Mouse (Mus musculus) liver, adult 2 months (tissue): ENCODE measurements at regions not wholly inside any gene's neighbourhood (a gene's known extent, or its start where the extent isn't known, plus 50 kb on each side); places are given as distances from the start of the nearest gene placed in this dataset.

Source experiments
- DNase-seq: peaks from one replicate; pipeline ENCODE4 v3.0.0-alpha.2; 2011; ENCODE audit warnings: low read depth, low spot score; ENCODE audit errors: extremely low read depth
- H3K27ac ChIP-seq: fragments of 200-500 bp; replicated peaks from 2 replicates; pipeline ENCODE4 v1.5.1; 2012; ENCODE audit warnings: low read depth, mild to moderate bottlenecking, control low read depth, inconsistent platforms, low read length; ENCODE audit not compliant: insufficient read depth
- H3K27me3 ChIP-seq: fragments of 200-500 bp; 2 replicates; pipeline ENCODE4 v1.6.1; 2012; ENCODE audit warnings: mild to moderate bottlenecking, moderate library complexity, low read length, inconsistent platforms; ENCODE audit not compliant: control insufficient read depth, insufficient read depth
- H3K36me3 ChIP-seq: fragments of 200-500 bp; 2 replicates; pipeline ENCODE4 v1.6.1; 2012; ENCODE audit warnings: low read length, inconsistent platforms; ENCODE audit not compliant: control insufficient read depth, insufficient read depth
- H3K4me1 ChIP-seq: fragments of 200-500 bp; 2 replicates; pipeline ENCODE4 v1.6.1; 2011; ENCODE audit warnings: low read length; ENCODE audit not compliant: control insufficient read depth, insufficient read depth
- H3K4me3 ChIP-seq: fragments of 200-500 bp; 2 replicates; pipeline ENCODE4 v1.5.1; 2011; ENCODE audit warnings: low read depth, mild to moderate bottlenecking, control low read depth, low read length, moderate library complexity; ENCODE audit not compliant: insufficient read depth
- H3K79me2 ChIP-seq: fragments of 200-500 bp; 2 replicates; pipeline ENCODE4 v1.6.1; 2012; ENCODE audit warnings: inconsistent platforms, mild to moderate bottlenecking, low read length, moderate library complexity; ENCODE audit not compliant: control insufficient read depth, insufficient read depth
- H3K9ac ChIP-seq: fragments of 200-500 bp; 2 replicates; pipeline ENCODE4 v1.6.1; 2012; ENCODE audit warnings: low read depth, mild to moderate bottlenecking, control low read depth, inconsistent platforms, low read length
- CTCF ChIP-seq: fragments of 200-500 bp; IDR thresholded peaks from 2 replicates; pipeline ENCODE4 v1.5.1; 2011; ENCODE audit warnings: low read depth, low read length, control low read depth
- POLR2A ChIP-seq: fragments of 200-500 bp; IDR thresholded peaks from 2 replicates; pipeline ENCODE4 v1.6.1; 2011; ENCODE audit warnings: low read length, control low read depth; ENCODE audit not compliant: insufficient read depth; ENCODE audit errors: extremely low read depth
- WGBS: fragments of 180-500 bp; shearing (Covaris S2); methylation state at CpG from one replicate; pipeline ENCODE4 v1.1.7; 2018; 5-methylcytosine and 5-hydroxymethylcytosine counted together

DNA sequence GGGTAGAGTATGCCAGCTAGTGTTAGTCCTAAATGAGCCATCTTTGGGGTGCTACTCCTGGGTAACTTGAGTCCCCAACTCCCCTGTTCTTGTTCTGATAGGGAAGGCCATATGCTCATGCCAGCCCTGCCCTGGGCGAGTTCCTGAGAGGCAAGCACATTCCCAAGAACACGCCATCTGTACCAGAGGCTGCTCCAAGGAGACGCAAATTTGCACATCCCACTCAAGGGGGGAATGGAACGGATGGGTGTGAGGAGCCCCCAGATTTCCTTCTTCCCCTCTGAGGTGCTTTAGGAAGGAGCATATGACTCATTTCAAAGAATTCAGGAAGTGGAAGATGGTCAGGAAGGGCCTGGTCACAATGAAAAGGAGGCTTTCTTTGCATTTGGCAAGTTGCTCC lies 158.7 kb upstream of the Hs3st4 start:
- Histone ChIP-seq H3K27ac (no peak overlapping the region), H3K4me3 (no peak overlapping the region), H3K79me2 (no peaks in the 10 kb centered on the region), H3K4me1 (no peaks in the 10 kb centered on the region), H3K9ac (no peak overlapping the region), H3K27me3 (no peaks in the 10 kb centered on the region), H3K36me3 (no peaks in the 10 kb centered on the region)
- no peak for TF ChIP-seq POLR2A
- DNase-seq = no peak
- 66% methylated on average over 4 of the region's 4 CpGs for WGBS

DNA sequence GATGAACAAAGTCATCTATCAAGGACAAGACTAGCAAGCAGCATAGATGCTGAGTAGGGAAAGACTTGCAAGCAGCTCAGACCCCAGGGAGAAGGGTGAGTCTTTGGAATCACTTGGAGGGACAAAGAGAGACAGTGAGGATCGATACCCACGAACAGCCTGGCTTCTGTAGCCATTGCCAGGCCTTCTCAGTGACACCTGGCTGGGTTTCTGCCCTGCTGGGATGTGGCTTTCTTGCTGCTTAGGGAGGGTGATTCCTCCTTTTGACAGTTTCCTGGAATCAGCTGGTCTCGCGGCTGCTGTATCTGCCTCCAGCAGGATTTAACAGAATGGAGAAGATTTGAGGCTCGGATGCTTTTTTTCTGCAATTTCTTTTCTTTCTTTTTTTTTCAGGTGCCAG lies 156.3 kb upstream of the Hs3st4 start:
- no peak overlapping the region for H3K4me3 ChIP-seq
- no peaks in the 10 kb centered on the region for H3K27me3 ChIP-seq
- no peak overlapping the region for H3K27ac ChIP-seq
- no peak overlapping the region for H3K9ac ChIP-seq
- no peak for TF ChIP-seq CTCF
- no peak for TF ChIP-seq POLR2A
- no peak for DNase-seq
- no peaks in the 10 kb centered on the region for H3K79me2 ChIP-seq
- H3K36me3 ChIP-seq = no peaks in the 10 kb centered on the region
- 73% methylated on average over 5 of the region's 5 CpGs for WGBS
- no peaks in the 10 kb centered on the region for H3K4me1 ChIP-seq

DNA sequence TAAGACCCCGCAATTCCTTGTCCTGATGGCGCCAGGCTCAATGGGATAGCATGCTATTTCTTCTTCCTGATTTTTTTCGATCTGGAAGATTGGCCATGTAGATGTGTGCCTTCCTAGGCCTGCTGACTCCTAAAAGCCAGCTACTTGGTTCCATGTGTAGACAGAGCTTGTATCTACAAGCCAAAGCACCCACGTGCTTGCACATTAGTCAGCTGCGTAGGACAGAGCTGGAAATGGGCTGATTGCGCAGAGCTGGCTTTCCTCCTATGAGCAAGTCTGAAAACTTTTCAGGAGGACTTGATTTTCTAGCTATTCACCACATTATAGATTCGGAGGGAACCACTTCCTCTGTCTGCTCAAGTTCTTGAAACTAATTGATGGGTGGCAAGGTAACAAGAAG lies 140.1 kb upstream of the Hs3st4 start:
- Histone ChIP-seq H3K4me1 (no peaks in the 10 kb centered on the region), H3K27me3 (no peaks in the 10 kb centered on the region), H3K4me3 (no peak overlapping the region), H3K27ac (no peak overlapping the region), H3K36me3 (no peaks in the 10 kb centered on the region), H3K79me2 (no peaks in the 10 kb centered on the region), H3K9ac (no peak overlapping the region)
- no peak for DNase-seq
- TF ChIP-seq CTCF (no peak), POLR2A (no peak)
- WGBS = 85% methylated on average over 7 of the region's 7 CpGs

DNA sequence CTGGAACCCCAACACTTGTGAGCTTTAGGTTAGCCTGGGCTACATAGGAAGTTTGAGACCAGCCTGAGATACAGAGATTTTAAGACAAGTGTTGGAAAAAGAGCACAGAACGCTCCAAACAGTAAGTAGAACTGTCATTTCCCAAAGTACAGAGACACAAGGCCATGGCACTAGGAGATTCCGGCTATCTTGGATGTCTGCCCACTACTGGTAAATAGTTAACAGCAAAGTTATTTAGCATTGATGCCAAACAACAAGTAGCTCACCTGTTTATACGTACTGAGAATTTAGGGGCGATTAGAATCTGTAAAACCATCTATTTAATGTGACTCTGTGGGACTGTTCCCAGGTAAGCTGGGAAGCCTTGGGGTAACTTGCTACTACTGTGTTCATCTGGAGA lies 135.6 kb upstream of the Hs3st4 start:
- H3K4me3 ChIP-seq = no peak overlapping the region
- no peaks in the 10 kb centered on the region for H3K36me3 ChIP-seq
- WGBS = 40% methylated on average over 4 of the region's 4 CpGs
- peak; percentile 76 for DNase-seq
- H3K27me3 ChIP-seq = no peaks in the 10 kb centered on the region
- TF ChIP-seq CTCF = no peak
- no peak for TF ChIP-seq POLR2A
- no peak overlapping the region for H3K27ac ChIP-seq
- H3K4me1 ChIP-seq = no peaks in the 10 kb centered on the region
- no peak overlapping the region for H3K9ac ChIP-seq
- H3K79me2 ChIP-seq = no peaks in the 10 kb centered on the region

GRCm38 (mm10) chr7:123848644-123849043 lies 134.0 kb upstream of the Hs3st4 start:
- Histone ChIP-seq H3K9ac (no peak overlapping the region), H3K27me3 (no peaks in the 10 kb centered on the region), H3K27ac (no peak overlapping the region), H3K36me3 (no peaks in the 10 kb centered on the region), H3K79me2 (no peaks in the 10 kb centered on the region), H3K4me1 (no peaks in the 10 kb centered on the region), H3K4me3 (no peak overlapping the region)
- DNase-seq = no peak
- 61% methylated on average over 5 of the region's 5 CpGs for WGBS
- TF ChIP-seq POLR2A (no peak), CTCF (no peak)

- no peak for TF ChIP-seq CTCF
- TF ChIP-seq POLR2A = no peak
- no peak for DNase-seq
- no peak overlapping the region for H3K27ac ChIP-seq
- no peaks in the 10 kb centered on the region for H3K36me3 ChIP-seq
- H3K27me3 ChIP-seq = no peaks in the 10 kb centered on the region
- H3K9ac ChIP-seq = no peak overlapping the region
- H3K79me2 ChIP-seq = no peaks in the 10 kb centered on the region
- H3K4me3 ChIP-seq = no peak overlapping the region
- H3K4me1 ChIP-seq = no peaks in the 10 kb centered on the region
- 72% methylated on average over 3 of the region's 3 CpGs for WGBS
These were observed 133.4 kb upstream of the Hs3st4 start for GRCm38 (mm10) chr7:123849220-123849619.
